9 mouse cellular contexts compared by ENCODE assay signal in the genomic region with DNA sequence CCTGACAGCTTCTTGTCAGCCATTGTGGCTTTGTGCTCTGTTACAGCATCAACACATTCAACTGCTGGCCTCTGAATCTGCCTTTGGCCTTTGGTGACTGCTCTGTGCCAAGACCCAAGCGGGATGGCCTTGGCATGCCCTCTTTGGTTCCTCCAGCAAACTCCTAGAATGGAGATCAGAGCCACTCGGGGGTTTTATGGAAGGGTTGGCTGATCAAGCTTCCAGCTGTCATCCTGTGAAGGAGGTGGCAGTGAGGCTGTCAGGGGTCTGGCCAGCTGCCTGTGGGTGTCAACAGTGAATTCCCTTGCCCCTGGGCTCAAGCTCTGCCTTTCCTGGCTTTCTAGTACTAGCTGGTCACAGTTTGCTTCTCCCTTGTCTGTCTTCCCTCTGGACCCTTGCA.
DNase-seq lines count a peak whose midpoint lies in the region; ATAC-seq and TF ChIP-seq lines count a peak whose summit lies in the region.
"Had no signal": no experiment of that assay in that cellular context is flagged by ENCODE, and none has a peak within 500 bp of the region (broad histone marks: within the 10 kb centered on the region; RNA-seq: fewer than 3 reads in every experiment).

No protein-coding gene starts in this region.

- H3K4me1 ChIP-seq in limb, embryonic 15.5 days: peaks cover 23% of the 10 kb centered on the region
- H3K4me1 ChIP-seq in kidney, embryonic 14.5 days (ENCODE audit: control insufficient read depth, insufficient read depth, low read length): peaks cover 9% of the 10 kb centered on the region
- no peaks in the 10 kb centered on the region for H3K4me1 ChIP-seq in intestine, postnatal 0 days (replicated peaks; ENCODE audit: control insufficient read depth, insufficient read depth, low read length)

- 0 out of 2 replicates have a peak overlapping the region, but pooled peaks have one; percentile 27 for H3K27ac ChIP-seq in limb, embryonic 15.5 days
- H3K27ac ChIP-seq in kidney, embryonic 14.5 days (ENCODE audit: low read depth, low read length): no peak overlapping the region
- H3K27ac ChIP-seq in intestine, postnatal 0 days (ENCODE audit: low read depth, low read length): no peak overlapping the region

- H3K9me3 ChIP-seq in limb, embryonic 15.5 days: no peaks in the 10 kb centered on the region
- no peaks in the 10 kb centered on the region for H3K9me3 ChIP-seq in kidney, embryonic 14.5 days (ENCODE audit: control insufficient read depth, low read length)
- H3K9me3 ChIP-seq in intestine, postnatal 0 days (ENCODE audit: control insufficient read depth): no peaks in the 10 kb centered on the region

- no peak overlapping the region for H3K9ac ChIP-seq in limb, embryonic 15.5 days
- H3K9ac ChIP-seq in kidney, embryonic 14.5 days (ENCODE audit: low read depth, low read length): no peak overlapping the region
- H3K9ac ChIP-seq in intestine, postnatal 0 days (ENCODE audit: low read depth, low read length): no peak overlapping the region

- no peaks in the 10 kb centered on the region for H3K36me3 ChIP-seq in limb, embryonic 15.5 days
- H3K36me3 ChIP-seq in kidney, embryonic 14.5 days (ENCODE audit: control insufficient read depth, insufficient read depth, low read length): no peaks in the 10 kb centered on the region
- no peaks in the 10 kb centered on the region for H3K36me3 ChIP-seq in intestine, postnatal 0 days (ENCODE audit: control insufficient read depth, insufficient read depth)

- no peak overlapping the region for H3K4me3 ChIP-seq in limb, embryonic 15.5 days
- H3K4me3 ChIP-seq in kidney, embryonic 14.5 days (ENCODE audit: low read length): no peak overlapping the region
- no peak overlapping the region for H3K4me3 ChIP-seq in intestine, postnatal 0 days (ENCODE audit: low read depth, low read length)

- 38% methylated on average over 2 of the region's 2 CpGs for WGBS in limb, embryonic 15.5 days
- whole genome bisulfite sequencing in kidney, embryonic 14.5 days: 42% methylated on average over 2 of the region's 2 CpGs
- 62% methylated on average over 2 of the region's 2 CpGs for WGBS in intestine, postnatal 0 days

- H3K27me3 ChIP-seq in limb, embryonic 15.5 days: no peaks in the 10 kb centered on the region
- no peaks in the 10 kb centered on the region for H3K27me3 ChIP-seq in kidney, embryonic 14.5 days (ENCODE audit: control insufficient read depth, insufficient read depth, low read length)
- no peaks in the 10 kb centered on the region for H3K27me3 ChIP-seq in intestine, postnatal 0 days (replicated peaks; ENCODE audit: control insufficient read depth, insufficient read depth, low read length)

- ATAC-seq in limb, embryonic 15.5 days (ENCODE audit: insufficient number of reproducible peaks, low FRiP score, low TSS enrichment, low read depth): no peak
- no peak for ATAC-seq in kidney, embryonic 14.5 days (ENCODE audit: low FRiP score, low TSS enrichment)
- no peak for ATAC-seq in intestine, postnatal 0 days
- ATAC-seq: midbrain, embryonic 16.5 days had no signal

- peak; percentile 60 to 63 for DNase-seq in cerebellum, postnatal 14 days
- DNase-seq in cerebellum, adult 11 months: no peak
- DNase-seq in adrenal gland, postnatal 14 days: peak; percentile 38
- DNase-seq in heart, adult 8-10 months (ENCODE audit: low spot score): peak; percentile 62
- DNase-seq in testis, postnatal 10 days (ENCODE audit: low spot score): no peak

- H3K4me2 ChIP-seq in limb, embryonic 15.5 days: no peak overlapping the region
- H3K4me2 ChIP-seq in kidney, embryonic 14.5 days (replicated peaks; ENCODE audit: low read depth, low read length): no peak overlapping the region
- no peak overlapping the region for H3K4me2 ChIP-seq in intestine, postnatal 0 days (replicated peaks; ENCODE audit: low read depth)

- no peak for TF ChIP-seq CTCF in intestine, postnatal 0 days (IDR thresholded peaks at IDR 0.05; ENCODE audit: low read depth)

Comparison
In these comparisons a context has a peak if more than half of its experiments do, and no peak if none do; other contexts are left out.
1. DNase-seq: peak in cerebellum, postnatal 14 days (2 of 2), adrenal gland, postnatal 14 days (single experiment) and heart, adult 8-10 months (single experiment); none in cerebellum, adult 11 months (single experiment) and testis, postnatal 10 days (single experiment).